Mouse (Mus musculus) hindbrain, embryonic 15.5 days (tissue): ENCODE measurements around the gene Traf3ip3. TPM values are rescaled to one million over a fixed set of nuclear protein-coding genes. Genes with fewer than 3 reads are reported as not detected.
A peak's percentile ranks its signal among the peaks of the same experiment; 100 is the strongest.

Experiments
- ATAC-seq: fragments of 200-750 bp; cut with Nextera tagmentation; 2 replicates; pipeline ENCODE4 v1.8.0; 2017; ENCODE audit warnings: low read depth, moderate number of reproducible peaks, moderate TSS enrichment; ENCODE audit not compliant: low FRiP score
- H3K27ac ChIP-seq: fragments of 300-500 bp; sonication (generic); replicated peaks from 2 replicates; pipeline ENCODE4 v1.5.1; 2015; ENCODE audit warnings: mild to moderate bottlenecking, inconsistent platforms
- H3K27me3 ChIP-seq: fragments of 300-500 bp; sonication (generic); 2 replicates; pipeline ENCODE4 v1.6.1; 2015; ENCODE audit warnings: control low read depth, inconsistent platforms
- H3K36me3 ChIP-seq: fragments of 300-500 bp; sonication (generic); 2 replicates; pipeline ENCODE4 v1.6.1; 2015; ENCODE audit warnings: control low read depth, inconsistent platforms
- H3K4me1 ChIP-seq: fragments of 300-500 bp; sonication (generic); replicated peaks from 2 replicates; pipeline ENCODE4 v1.6.1; 2015; ENCODE audit warnings: control low read depth, inconsistent platforms
- H3K4me2 ChIP-seq: fragments of 300-500 bp; sonication (generic); 2 replicates; pipeline ENCODE4 v1.6.1; 2015; ENCODE audit warnings: moderate library complexity, mild to moderate bottlenecking, inconsistent platforms
- H3K4me3 ChIP-seq: fragments of 300-500 bp; sonication (generic); 2 replicates; pipeline ENCODE4 v1.5.1; 2015; ENCODE audit warnings: mild to moderate bottlenecking, inconsistent platforms
- H3K9ac ChIP-seq: fragments of 300-500 bp; sonication (generic); 2 replicates; pipeline ENCODE4 v1.6.1; 2015; ENCODE audit warnings: inconsistent platforms
- H3K9me3 ChIP-seq: fragments of 300-500 bp; sonication (generic); 2 replicates; pipeline ENCODE4 v1.6.1; 2016; ENCODE audit warnings: control low read depth, inconsistent platforms
- WGBS: fragments of 180-500 bp; shearing (Covaris S2); methylation state at CpG from one replicate; pipeline ENCODE4 v1.1.7; 2015; 5-methylcytosine and 5-hydroxymethylcytosine counted together
- polyA plus RNA-seq: library from polyadenylated mRNA; unstranded; fragments of >200 nt; fragmentation: Nextera tagmentation; extraction: Ambion mirVana; gene quantifications from 2 replicates; pipeline ENCODE4 v1.2.1, GENCODE M21; 2015

Traf3ip3 gene
- polyA plus RNA-seq, 1 experiment from 2014 or later, result 2.3 TPM

DNA sequence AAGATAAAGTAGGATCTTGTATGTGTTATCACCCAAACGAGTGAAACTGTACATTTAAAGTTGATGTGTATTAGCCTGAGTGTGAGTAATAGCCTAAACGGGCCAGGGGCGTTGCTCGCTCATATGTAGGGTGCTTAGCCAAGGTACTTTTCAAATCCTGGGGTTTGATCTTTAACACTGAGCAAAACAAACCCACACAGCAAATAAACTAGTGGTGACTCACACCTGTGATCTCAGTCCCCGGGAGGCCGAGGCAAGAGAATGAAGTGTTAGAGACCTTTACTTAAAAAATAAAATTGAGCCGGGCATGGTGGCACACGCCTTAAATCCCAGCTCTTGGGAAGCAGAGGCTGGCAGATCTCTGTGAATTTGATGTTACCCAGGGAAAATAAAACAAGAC is 70.7 kb downstream of the Traf3ip3 start:
- H3K27ac ChIP-seq, result peak overlapping the region; percentile 76
- H3K9ac ChIP-seq, result peak overlapping the region; percentile 40; the same call in 1 of the 2 replicates
- no peaks in the 10 kb centered on the region for H3K27me3 ChIP-seq
- peaks cover 18% of the 10 kb centered on the region for H3K36me3 ChIP-seq
- peak overlapping the region; percentile 94 for H3K4me3 ChIP-seq
- ATAC-seq, result 0 out of 2 replicates have a peak, but pooled peaks have one; percentile 16
- peaks cover 19% of the 10 kb centered on the region for H3K4me1 ChIP-seq
- no peaks in the 10 kb centered on the region for H3K9me3 ChIP-seq
- H3K4me2 ChIP-seq, result peak overlapping the region; percentile 56
- 86% methylated on average over 8 of the region's 8 CpGs for WGBS

DNA sequence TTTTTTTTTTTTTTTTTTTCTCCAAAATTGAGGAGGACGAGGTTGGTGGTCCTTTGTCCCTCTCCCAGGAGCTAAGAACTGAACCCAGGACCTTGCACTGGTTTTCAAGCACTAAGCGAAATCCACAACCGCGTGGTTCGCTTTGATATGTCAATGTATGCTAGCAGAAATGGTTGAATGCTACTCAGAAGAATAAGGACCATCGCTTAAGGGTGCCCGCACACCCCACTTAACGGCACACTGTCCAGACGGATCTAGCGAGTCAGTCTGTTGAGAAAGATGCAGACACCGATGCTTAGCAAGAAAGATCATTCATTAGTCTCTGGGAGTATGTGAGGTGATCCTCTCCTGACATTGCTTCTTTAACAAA is 71.1 kb downstream of the Traf3ip3 start:
- Histone ChIP-seq H3K27me3 (no peaks in the 10 kb centered on the region), H3K36me3 (peaks cover 18% of the 10 kb centered on the region), H3K4me1 (peaks cover 19% of the 10 kb centered on the region), H3K4me2 (peak overlapping the region; percentile 56), H3K27ac (peak overlapping the region; percentile 76), H3K4me3 (peak overlapping the region; percentile 94), H3K9ac (peak overlapping the region; percentile 40), H3K9me3 (no peaks in the 10 kb centered on the region)
- 32% methylated on average over 11 of the region's 11 CpGs for WGBS
- ATAC-seq, result peak; percentile 52; the same call in 1 of the 2 replicates

DNA sequence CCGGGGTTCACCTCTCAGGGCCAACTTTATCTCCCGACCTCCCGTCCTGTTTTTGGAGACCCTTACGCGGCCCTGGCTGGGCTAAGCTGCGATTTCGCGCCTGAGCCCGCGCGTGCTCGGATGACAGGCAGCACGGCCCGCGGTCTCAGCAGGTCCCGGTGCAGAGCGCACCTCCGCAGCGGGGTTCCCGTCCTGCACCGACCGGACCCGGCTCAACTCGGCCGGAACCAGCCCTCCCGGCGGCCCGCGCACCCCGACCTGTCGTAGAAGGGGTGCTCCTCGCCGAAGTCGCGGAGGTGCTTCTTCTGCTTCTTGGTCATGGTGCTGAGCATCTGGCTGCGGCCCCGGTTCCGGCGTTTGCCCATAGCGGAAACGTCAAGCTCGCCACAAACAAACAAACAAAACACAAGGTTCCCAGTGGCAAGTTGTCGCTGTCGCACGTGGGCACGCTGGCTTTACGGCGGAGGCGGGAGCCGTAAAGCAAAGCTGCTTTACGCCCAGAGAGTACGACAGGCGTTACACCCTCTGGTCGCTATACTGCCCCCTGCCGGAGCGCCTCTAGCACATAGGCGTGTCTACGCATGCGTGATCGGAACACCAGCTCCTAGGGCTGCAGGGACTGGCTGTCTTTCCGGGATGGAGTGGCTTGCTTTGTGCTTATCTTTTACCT is 71.6 kb downstream of the Traf3ip3 start, which contains the start of gene Diexf:
Gene Diexf (minus strand): TSS at position 487 of the 670 bp plus-strand sequence.
- no peaks in the 10 kb centered on the region for H3K27me3 ChIP-seq
- no peaks in the 10 kb centered on the region for H3K9me3 ChIP-seq
- H3K4me1 ChIP-seq, result peaks cover 19% of the 10 kb centered on the region
- peak within 1 kb of the TSS; percentile 81 for H3K9ac ChIP-seq
- H3K4me2 ChIP-seq, result peak within 1 kb of the TSS; percentile 61
- peak within 1 kb of the TSS; percentile 76 for H3K27ac ChIP-seq
- peak; percentile 94 for ATAC-seq
- H3K4me3 ChIP-seq, result peak within 1 kb of the TSS; percentile 94
- WGBS, result under 1% methylated on average over 61 of the region's 61 CpGs
- peaks cover 18% of the 10 kb centered on the region for H3K36me3 ChIP-seq

DNA sequence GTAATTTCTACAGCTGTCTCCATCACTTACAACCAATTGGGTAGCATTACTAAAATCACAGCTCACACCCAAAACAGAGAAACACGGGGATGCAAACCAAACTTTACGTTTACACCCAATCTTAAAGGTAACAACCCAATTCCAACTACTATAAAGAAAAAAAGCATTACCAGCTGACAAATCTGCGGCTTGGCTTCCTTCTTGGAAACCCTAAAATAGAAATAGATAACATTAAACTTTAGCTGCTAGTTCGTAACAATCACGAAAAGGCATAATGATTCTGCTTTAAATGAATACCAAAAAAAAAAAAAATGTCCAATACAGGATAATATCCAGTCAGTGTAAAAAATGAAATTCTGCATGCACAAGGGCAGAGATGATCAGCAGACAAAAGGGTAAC is 72.2 kb downstream of the Traf3ip3 start:
- Histone ChIP-seq H3K9me3 (no peaks in the 10 kb centered on the region), H3K4me2 (peak overlapping the region; percentile 61), H3K4me1 (peaks cover 19% of the 10 kb centered on the region), H3K27ac (no peak overlapping the region), H3K36me3 (peaks cover 22% of the 10 kb centered on the region), H3K4me3 (peak overlapping the region; percentile 94), H3K27me3 (no peaks in the 10 kb centered on the region), H3K9ac (peak overlapping the region; percentile 81)
- ATAC-seq, result no peak
- 33% methylated on average over 5 of the region's 5 CpGs for WGBS

DNA sequence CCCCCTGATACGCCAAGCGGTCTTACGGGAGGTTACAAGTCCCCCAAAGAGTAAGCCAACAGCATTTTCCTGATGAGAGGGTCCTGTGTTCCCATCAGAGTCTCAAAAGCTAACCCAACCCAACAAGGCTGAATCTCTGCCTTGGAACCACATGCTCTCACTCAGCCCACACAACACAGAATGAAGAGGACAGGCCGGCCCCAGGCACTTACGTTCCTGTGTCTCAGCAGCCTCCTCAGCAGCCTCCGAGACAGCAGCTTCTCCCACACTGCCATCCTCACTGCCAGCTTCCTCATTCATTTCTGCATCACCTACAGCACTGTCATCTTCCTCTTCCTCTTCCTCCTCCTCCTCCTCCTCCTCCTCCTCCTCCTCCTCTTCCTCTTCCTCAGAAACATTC is 73.4 kb downstream of the Traf3ip3 start:
- 93% methylated on average over 6 of the region's 6 CpGs for WGBS
- H3K27ac ChIP-seq, result no peak overlapping the region
- no peak overlapping the region for H3K9ac ChIP-seq
- no peak overlapping the region for H3K4me2 ChIP-seq
- ATAC-seq, result no peak
- no peaks in the 10 kb centered on the region for H3K27me3 ChIP-seq
- peaks cover 19% of the 10 kb centered on the region for H3K4me1 ChIP-seq
- H3K4me3 ChIP-seq, result no peak overlapping the region
- H3K36me3 ChIP-seq, result peaks cover 35% of the 10 kb centered on the region
- no peaks in the 10 kb centered on the region for H3K9me3 ChIP-seq

DNA sequence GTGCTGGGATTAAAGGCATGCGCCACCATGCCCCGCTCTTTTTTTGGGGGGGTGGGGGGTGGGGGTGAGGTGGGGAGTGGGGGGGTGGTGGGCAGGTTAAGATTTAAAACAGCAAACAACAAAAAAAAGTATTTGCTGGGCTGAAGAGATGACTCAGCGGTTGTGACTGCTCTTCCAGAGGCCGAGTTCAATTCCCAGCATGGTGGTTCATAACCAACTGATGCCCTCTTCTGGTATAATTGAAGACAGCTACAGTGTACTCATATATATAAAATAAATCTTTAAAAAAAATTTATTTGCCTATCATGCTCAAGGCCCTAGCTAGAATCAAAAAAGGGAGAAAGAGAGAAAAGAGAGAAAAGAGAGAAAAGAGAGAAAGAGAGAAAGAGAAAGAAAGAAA is 75.7 kb downstream of the Traf3ip3 start:
- H3K4me1 ChIP-seq, result peaks cover 17% of the 10 kb centered on the region
- no peak overlapping the region for H3K4me2 ChIP-seq
- no peaks in the 10 kb centered on the region for H3K9me3 ChIP-seq
- H3K36me3 ChIP-seq, result peaks cover 55% of the 10 kb centered on the region
- no peak overlapping the region for H3K9ac ChIP-seq
- no peak overlapping the region for H3K27ac ChIP-seq
- no peak overlapping the region for H3K4me3 ChIP-seq
- ATAC-seq, result no peak
- 72% methylated on average over 4 of the region's 4 CpGs for WGBS
- H3K27me3 ChIP-seq, result no peaks in the 10 kb centered on the region

Other genes with a start within 250 kb of the Traf3ip3 start
- 5.8 and 5.9 TPM in 2 replicates for gene Syt14, start 165.9 kb downstream of the Traf3ip3 start, polyA plus RNA-seq
- 6.7 and 7.2 TPM in 2 replicates for gene Diexf, start 71.4 kb downstream of the Traf3ip3 start, polyA plus RNA-seq
- 0.72 and 0.75 TPM in 2 replicates for gene Irf6, start 48.6 kb downstream of the Traf3ip3 start, polyA plus RNA-seq
- 11.1 and 11.8 TPM in 2 replicates for gene A130010J15Rik, start 33.7 kb downstream of the Traf3ip3 start, polyA plus RNA-seq
- gene Lamb3, start 6.0 kb upstream of the Traf3ip3 start, polyA plus RNA-seq, result 0.54 and 0.56 TPM in 2 replicates
- gene Hsd11b1, start 62.4 kb upstream of the Traf3ip3 start, polyA plus RNA-seq, result 0.28 and 0.40 TPM in 2 replicates
- 7.9 and 8.2 TPM in 2 replicates for gene G0s2, start 71.5 kb upstream of the Traf3ip3 start, polyA plus RNA-seq
- 40.5 and 41.0 TPM in 2 replicates for gene Camk1g, start 168.6 kb upstream of the Traf3ip3 start, polyA plus RNA-seq